Mouse (Mus musculus): ENCODE measurements around the gene Gm17334. TPM values are rescaled to one million over a fixed set of nuclear protein-coding genes. Genes with fewer than 3 reads are reported as not detected.
"Not testable (repeated sequence)": the region's sequence is repeated elsewhere in the genome, so short reads cannot be mapped to it uniquely, and the experiment has no call there.

Gm17334 gene
- polyA plus RNA-seq, 1 experiment: 1.5 TPM

GRCm38 (mm10) chr11:53774659-53775255, 1.8 kb upstream of the Gm17334 start:
- WGBS: 70% methylated on average over 13 of the region's 13 CpGs
- DNase-seq (ENCODE audit: low read depth, low spot score): no peak

GRCm38 (mm10) chr11:53773641-53774360, 814 bp upstream of the Gm17334 start:
- DNase-seq (ENCODE audit: low read depth, low spot score): no peak
- WGBS: 78% methylated on average over 16 of the region's 16 CpGs

DNA sequence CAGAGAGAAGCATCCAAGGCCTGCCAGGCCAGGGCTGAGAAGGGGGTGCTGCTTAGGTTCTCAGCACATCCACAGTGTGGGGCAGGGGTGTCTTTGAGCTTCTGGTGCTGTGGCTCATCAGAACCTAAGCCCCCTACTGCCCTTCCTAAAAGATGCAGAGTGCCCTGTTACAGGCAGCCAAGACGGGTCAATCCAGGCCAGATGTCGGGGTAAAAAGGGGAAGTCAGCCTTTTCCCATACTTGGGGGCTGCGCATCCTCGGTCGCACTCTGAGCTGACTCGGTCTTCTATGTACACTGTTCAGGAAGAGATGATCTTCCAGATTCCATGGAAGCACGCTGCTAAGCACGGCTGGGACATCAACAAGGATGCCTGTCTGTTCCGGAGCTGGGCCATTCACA, 451 bp downstream of the Gm17334 start:
- whole genome bisulfite sequencing: 71% methylated on average over 9 of the region's 9 CpGs

DNA sequence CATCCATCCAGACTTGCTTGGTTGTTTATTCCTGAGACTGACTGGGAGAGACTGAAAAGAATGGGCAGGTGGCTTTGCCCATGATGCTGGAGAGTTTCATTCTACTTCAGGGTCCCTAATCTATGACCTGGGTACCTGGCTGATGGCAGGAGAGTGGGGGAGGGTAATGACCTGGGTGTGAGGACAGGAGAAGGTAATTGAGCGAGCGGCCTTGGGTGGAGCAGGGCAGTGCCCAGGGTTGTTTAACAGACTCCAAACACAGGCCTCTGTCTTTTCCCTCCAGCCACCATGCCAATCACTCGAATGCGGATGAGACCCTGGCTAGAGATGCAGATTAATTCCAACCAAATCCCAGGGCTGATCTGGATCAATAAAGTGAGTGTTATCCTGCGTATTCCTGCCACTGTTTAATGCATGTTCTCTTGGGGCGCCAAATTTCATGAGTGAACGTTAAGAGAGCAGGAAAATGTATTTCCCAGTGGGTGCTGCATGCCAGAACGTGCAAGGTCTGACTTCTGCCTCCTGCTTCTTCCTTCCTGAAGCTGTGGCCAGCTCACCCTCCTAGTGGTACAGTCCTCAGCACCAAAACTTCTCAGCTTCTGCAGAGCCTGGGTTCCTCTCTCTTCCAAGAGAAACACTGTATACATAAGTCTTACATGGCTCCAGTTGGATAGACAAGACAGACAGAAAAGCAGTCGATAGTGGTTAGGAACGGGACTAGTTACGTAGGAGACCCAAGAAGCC, 1.8 kb downstream of the Gm17334 start:
- DNase-seq (ENCODE audit: low read depth, low spot score): no peak
- 20% methylated on average over 11 of the region's 11 CpGs for WGBS

More for the DNA sequence above, 451 bp downstream of the Gm17334 start:
- no peak for DNase-seq (ENCODE audit: low read depth, low spot score)

GRCm38 (mm10) chr11:53770125-53770791, 2.7 kb downstream of the Gm17334 start:
- under 1% methylated on average over 75 of the region's 75 CpGs for WGBS
- DNase-seq (ENCODE audit: low read depth, low spot score): no peak

DNA sequence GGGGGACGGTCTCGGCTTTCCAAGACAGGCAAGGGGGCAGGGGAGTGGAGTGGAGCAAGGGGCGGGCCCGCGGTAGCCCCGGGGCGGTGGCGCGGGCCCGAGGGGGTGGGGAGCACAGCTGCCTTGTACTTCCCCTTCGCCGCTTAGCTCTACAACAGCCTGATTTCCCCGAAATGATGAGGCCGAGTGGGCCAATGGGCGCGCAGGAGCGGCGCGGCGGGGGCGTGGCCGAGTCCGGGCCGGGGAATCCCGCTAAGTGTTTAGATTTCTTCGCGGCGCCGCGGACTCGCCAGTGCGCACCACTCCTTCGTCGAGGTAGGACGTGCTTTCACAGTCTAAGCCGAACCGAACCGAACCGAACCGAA, 3.2 kb downstream of the Gm17334 start, which contains the start of gene Irf1:
Gene Irf1, plus strand, starts transcription at position 255 of the 365 bp plus-strand sequence.
- peak; percentile 76 for DNase-seq (ENCODE audit: low read depth, low spot score)
- WGBS: under 1% methylated on average over 40 of the region's 40 CpGs

GRCm38 (mm10) chr11:53769185-53769576, 3.8 kb downstream of the Gm17334 start:
- no peak for DNase-seq (ENCODE audit: low read depth, low spot score)
- 48% methylated on average over 12 of the region's 12 CpGs for WGBS

GRCm38 (mm10) chr11:53768422-53769184, 4.4 kb downstream of the Gm17334 start:
- DNase-seq (ENCODE audit: low read depth, low spot score): no peak
- WGBS: 85% methylated on average over 13 of the region's 13 CpGs

DNA sequence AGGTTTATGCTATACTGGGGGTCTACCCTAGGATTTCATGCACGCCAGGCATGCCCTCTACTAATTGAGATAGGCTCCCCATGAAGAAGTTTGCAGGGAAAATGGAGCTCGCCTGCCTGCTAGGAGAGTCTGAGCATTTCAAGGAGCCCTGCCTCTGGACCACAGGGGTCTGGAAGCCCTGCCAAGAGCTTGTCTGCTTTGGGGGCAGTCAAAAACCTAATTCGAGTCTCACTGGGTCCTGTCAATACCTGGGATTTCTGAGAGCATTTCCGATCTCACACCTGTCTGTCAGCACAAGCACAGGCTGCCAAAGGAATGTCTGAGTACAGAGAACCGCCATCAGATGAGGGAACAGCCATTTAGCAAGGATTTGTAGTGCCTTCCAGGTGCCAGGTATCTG, 8.4 kb downstream of the Gm17334 start:
- DNase-seq (ENCODE audit: low read depth, low spot score): no peak
- WGBS: 73% methylated on average over 5 of the region's 5 CpGs

DNA sequence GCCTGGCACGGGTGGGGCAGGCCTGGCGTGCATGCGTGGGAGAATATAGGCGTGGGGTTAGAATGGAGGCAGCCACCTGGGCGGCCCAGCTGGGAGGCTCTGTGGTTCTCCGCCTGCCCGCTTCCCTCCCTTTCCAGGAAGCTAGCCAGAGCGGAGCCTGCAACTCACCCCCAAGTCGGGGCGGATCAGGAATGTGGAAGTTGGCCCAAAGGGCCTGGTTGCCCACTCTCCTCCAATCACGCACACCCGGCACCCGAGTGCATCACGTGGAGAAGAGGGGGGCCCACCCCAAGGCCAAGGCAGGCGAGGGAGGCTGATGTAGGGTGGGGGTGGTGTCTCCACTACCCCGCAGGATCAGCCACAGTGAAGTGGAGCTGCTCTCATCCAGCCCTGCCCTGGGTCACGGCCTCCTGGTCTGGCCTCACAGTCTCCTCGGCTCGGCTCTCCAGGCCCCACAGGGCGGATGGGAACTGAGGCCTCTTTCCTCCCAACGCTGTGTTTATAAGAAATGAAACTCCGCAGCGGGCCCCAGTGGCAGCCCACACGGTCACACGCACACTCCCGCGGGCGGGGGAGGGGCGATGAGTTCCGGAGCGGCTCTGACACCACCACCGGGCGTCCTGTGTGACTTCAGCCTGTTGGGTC, 9.4 kb downstream of the Gm17334 start:
- WGBS: 0% methylated on average over 33 of the region's 33 CpGs
- peak; percentile 58 for DNase-seq (ENCODE audit: low read depth, low spot score)

DNA sequence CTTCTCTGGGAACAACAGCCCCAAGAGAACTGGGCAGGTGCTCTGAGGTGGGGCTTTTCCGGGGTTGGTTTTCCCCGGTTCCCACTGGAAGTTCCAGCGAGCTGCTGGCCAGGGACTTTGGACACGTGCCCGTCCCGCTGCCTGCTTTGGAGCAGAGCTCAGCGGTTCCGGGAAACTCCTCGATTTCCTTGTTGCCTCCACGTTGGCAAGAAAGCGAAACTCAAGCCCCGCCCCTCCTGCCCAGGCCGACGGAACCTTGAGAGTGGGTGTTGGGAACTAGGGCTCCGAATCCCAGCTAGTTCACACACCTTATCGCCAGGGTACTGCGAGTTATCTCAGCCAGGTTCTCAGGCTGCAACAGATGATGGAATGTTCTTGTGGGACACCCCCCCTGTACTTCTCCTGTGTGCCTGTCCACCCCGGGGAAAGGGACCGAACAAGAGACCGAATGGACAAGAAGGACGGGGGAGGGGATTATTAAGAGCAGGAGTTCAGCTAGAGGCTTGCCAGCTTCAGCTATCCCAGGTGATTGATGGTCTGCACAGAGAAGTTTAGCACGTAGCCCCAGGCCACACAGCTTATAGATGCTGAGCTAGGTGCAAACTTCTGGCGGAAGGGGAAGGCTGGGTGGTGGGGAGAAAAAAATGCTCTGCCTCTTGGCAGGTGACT, 10.0 kb downstream of the Gm17334 start:
- WGBS: under 1% methylated on average over 23 of the region's 23 CpGs
- DNase-seq (ENCODE audit: low read depth, low spot score): peak; percentile 92

DNA sequence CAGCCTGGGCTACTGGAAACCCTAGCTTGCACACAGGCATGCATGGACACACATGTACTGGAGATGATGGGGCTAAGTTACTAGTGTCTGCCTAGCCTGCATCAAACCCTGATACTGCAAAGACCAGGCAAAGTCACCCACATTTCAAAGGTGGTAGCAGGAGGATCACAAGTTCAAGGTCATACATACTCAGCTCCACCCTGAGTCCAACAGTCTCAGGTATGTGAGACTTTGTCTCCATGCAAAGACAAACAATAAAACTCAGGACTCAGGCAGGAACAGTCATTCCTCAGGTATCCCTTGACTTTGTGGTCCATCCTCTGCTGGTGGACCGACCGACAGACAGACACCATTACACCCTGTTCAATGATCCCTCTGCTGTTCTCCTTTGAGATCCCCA, 10.6 kb downstream of the Gm17334 start:
- DNase-seq (ENCODE audit: low read depth, low spot score): no peak
- 12% methylated on average over 2 of the region's 2 CpGs for WGBS

DNA sequence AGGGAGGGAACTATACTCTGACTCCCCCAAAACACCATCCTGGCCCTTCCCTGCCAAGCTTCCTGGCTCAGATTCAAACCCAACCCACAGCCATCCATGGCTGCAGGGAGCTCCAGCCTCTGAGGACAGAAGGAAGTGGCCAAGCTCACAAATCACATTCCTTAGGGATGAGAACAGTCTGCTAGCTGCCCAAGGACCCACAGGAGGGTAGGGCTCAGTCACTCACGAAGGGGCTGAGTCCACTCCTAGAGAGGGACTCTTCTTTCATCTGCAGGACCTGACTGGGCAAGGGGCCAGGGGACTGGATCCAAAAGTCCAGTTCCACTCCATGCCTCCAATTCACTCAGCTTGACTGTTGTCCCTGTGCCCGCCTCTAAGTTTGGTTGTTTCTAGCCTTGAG, 11.2 kb downstream of the Gm17334 start:
- 15% methylated on average over 2 of the region's 2 CpGs for WGBS
- no peak for DNase-seq (ENCODE audit: low read depth, low spot score)

GRCm38 (mm10) chr11:53761284-53761683, 11.7 kb downstream of the Gm17334 start:
- DNase-seq (ENCODE audit: low read depth, low spot score): no peak
- WGBS: 65% methylated on average over 5 of the region's 5 CpGs

GRCm38 (mm10) chr11:53759545-53760406, 13.2 kb downstream of the Gm17334 start:
- WGBS: 59% methylated on average over 22 of the region's 22 CpGs

DNA sequence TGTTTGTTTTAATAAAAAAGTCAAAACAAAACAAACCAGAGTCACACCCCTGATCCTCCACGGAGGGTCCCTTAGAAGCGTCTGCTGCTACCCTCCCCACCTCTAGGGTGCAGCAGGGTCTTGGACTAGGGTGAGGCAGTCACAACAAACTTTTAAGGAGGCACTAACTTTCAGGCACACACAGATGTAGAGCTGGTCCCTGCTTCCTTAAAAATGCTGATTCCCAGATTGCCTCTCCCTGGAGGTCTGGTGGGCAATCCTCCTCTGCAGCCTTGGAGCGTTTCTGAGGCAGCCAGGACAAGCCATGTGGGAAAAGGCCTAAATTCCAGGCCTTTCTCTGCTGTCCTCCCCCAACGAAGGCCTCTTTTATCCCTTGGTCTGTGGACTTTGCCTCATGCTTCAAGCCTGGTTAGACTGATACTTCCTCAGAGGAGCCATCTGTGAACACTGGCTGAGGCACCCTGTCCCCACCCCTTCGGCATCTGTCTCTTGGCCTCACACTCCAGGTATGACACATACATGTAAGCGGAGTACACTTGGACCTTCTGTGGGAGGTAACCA, 14.1 kb downstream of the Gm17334 start:
- DNase-seq (ENCODE audit: low read depth, low spot score): no peak
- 17% methylated on average over 6 of the region's 6 CpGs for WGBS

More at GRCm38 (mm10) chr11:53759545-53760406, 13.2 kb downstream of the Gm17334 start:
- DNase-seq (ENCODE audit: low read depth, low spot score): no peak

GRCm38 (mm10) chr11:53758033-53758432, 15.0 kb downstream of the Gm17334 start:
- 68% methylated on average over 9 of the region's 9 CpGs for WGBS
- not testable (repeated sequence) for DNase-seq (ENCODE audit: low read depth, low spot score)
